Mouse (Mus musculus) erythroblast, embryonic 14.5 days (primary cell): ENCODE data around the gene D17H6S53E. TPM values are rescaled to one million over a fixed set of nuclear protein-coding genes. Genes with fewer than 3 reads are reported as not detected.

Experiments
- H3K27me3 ChIP-seq: 2 replicates; pipeline ENCODE4 v1.6.1; 2012; ENCODE audit warnings: inconsistent platforms; ENCODE audit not compliant: control insufficient read depth
- H3K36me3 ChIP-seq: 2 replicates; pipeline ENCODE4 v1.6.1; 2012; ENCODE audit warnings: mild to moderate bottlenecking, inconsistent platforms; ENCODE audit not compliant: control insufficient read depth
- H3K4me1 ChIP-seq: 2 replicates; pipeline ENCODE4 v1.6.1; 2012; ENCODE audit warnings: inconsistent platforms; ENCODE audit not compliant: control insufficient read depth
- H3K4me3 ChIP-seq: replicated peaks from 2 replicates; pipeline ENCODE3; 2012; ENCODE audit warnings: moderate library complexity, mild to moderate bottlenecking, inconsistent platforms
- H3K9me3 ChIP-seq: 2 replicates; pipeline ENCODE4 v1.6.1; 2012; ENCODE audit warnings: low read length, inconsistent platforms, mixed read lengths; ENCODE audit not compliant: control insufficient read depth
- GATA1 ChIP-seq: IDR thresholded peaks from 2 replicates; pipeline ENCODE4 v1.6.1; 2012; ENCODE audit warnings: low read length, inconsistent platforms, mixed read lengths
- TAL1 ChIP-seq: IDR thresholded peaks from 3 replicates; pipeline ENCODE4 v1.6.1; 2012; ENCODE audit warnings: low read length, inconsistent platforms, mixed read lengths
- polyA plus RNA-seq: library from polyadenylated mRNA; stranded (reverse); fragments of >175 nt; gene quantifications from 2 replicates; pipeline ENCODE4 v1.2.3, GENCODE M21; 2012

D17H6S53E gene
- polyA plus RNA-seq, 1 experiment = 0.48 TPM

GRCm38 (mm10) chr17:35168541-35169207 is 42.5 kb downstream of the D17H6S53E start:
- no peak for TF ChIP-seq GATA1
- no peak overlapping the region for H3K4me3 ChIP-seq
- H3K27me3 ChIP-seq = 0 out of 2 replicates have a peak, but pooled peaks cover 2% of the 10 kb centered on the region
- H3K36me3 ChIP-seq = no peaks in the 10 kb centered on the region
- peaks cover 25% of the 10 kb centered on the region for H3K4me1 ChIP-seq
- H3K9me3 ChIP-seq = no peaks in the 10 kb centered on the region

DNA sequence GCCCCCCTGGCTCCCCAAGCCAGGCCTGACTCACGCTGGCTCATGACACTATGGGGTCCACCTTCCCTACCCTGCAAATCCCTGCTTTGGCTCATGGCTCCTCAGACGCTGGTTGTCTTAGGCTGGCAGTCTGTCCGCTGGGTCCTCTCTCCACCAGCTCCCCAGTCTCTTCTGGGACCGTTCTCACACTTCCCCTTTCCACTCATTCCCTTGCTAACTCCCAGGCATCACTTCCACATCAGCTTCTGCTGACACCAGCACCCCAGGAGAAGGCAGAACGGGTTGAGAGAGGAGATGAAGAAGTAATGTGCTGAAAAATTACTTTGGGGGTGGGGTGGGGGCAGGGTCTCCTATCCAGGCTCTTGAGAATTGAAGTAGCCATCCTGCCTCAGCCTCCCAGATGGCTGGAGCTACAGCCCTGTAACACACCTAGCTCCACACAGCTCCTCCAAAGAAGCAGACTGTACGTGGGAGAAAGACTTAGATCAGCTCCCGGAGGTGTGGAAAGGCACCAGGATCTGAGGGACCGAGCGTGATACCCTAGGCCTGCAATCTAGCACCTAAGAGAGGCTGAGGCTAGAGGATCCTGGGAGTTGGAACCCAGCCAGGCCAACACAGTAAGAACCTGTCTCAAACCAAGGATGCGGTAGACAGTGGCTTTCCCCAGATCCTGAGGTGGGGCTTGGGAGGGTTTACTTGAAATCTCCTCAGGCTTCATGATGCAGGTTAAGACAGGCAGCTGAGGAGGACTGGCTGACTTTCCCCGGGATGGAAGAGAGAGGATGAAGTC is 46.5 kb downstream of the D17H6S53E start:
- TF ChIP-seq TAL1 (no peak), GATA1 (no peak)
- H3K9me3 ChIP-seq = no peaks in the 10 kb centered on the region
- H3K36me3 ChIP-seq = no peaks in the 10 kb centered on the region
- H3K27me3 ChIP-seq = 0 out of 2 replicates have a peak, but pooled peaks cover 2% of the 10 kb centered on the region
- H3K4me3 ChIP-seq = no peak overlapping the region
- peaks cover 2% of the 10 kb centered on the region for H3K4me1 ChIP-seq

- Histone ChIP-seq H3K27me3 (0 out of 2 replicates have a peak, but pooled peaks cover 2% of the 10 kb centered on the region), H3K9me3 (no peaks in the 10 kb centered on the region), H3K4me1 (peaks cover 2% of the 10 kb centered on the region), H3K4me3 (no peak overlapping the region), H3K36me3 (no peaks in the 10 kb centered on the region)
- TF ChIP-seq GATA1 = no peak
- TF ChIP-seq TAL1 = no peak
Measured at GRCm38 (mm10) chr17:35173329-35173728, 47.2 kb downstream of the D17H6S53E start.

DNA sequence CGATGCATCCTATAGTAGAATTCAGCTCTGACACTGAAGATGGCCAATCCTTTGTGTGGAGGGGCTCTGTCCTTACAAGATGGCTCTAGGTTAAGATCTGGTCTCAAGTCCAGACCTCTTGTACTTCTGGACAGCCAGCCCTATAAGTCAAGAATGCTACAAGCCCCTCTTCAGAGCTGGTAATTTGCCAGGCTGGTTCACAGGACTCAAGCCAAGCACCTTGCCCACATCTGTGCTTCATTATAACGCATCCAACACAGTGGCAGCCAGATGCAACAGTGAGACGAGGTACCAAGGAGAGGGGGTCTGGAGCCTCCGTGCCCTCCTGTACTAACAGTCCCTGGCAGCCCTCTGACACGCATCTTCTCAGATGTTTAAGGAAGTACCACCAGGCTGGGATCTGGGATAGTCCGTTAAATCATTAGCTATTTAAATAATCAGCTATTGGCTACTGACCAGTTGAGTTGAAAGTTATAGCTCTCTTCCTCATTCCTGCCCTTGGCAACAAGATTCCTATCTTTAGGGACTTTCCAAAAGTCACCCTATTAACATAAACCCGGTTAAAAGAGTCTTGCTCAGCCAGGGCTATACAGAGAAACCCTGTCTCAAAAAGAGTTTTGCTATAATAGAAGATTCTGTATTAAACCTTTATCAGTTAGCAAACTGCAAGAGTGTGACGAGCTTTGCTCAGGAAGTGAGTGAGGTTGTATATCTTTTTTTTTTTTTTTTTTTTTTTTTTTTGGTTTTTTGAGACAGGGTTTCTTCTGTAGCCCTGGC is 48.2 kb downstream of the D17H6S53E start:
- H3K4me1 ChIP-seq = no peaks in the 10 kb centered on the region; the same call in 1 of the 2 replicates
- TF ChIP-seq GATA1 (no peak), TAL1 (no peak)
- H3K36me3 ChIP-seq = no peaks in the 10 kb centered on the region
- H3K4me3 ChIP-seq = no peak overlapping the region
- no peaks in the 10 kb centered on the region for H3K9me3 ChIP-seq
- H3K27me3 ChIP-seq = 0 out of 2 replicates have a peak, but pooled peaks cover 2% of the 10 kb centered on the region

GRCm38 (mm10) chr17:35175382-35175781 is 49.2 kb downstream of the D17H6S53E start:
- Histone ChIP-seq H3K9me3 (no peaks in the 10 kb centered on the region), H3K36me3 (no peaks in the 10 kb centered on the region), H3K4me1 (no peaks in the 10 kb centered on the region; the same call in 1 of the 2 replicates)

GRCm38 (mm10) chr17:35175968-35176367 is 49.8 kb downstream of the D17H6S53E start, which contains the start of gene Aif1:
TSS of gene Aif1 (minus strand) at chr17:35176068.
- H3K4me3 ChIP-seq = no peak within 1 kb of the TSS
- no peaks in the 10 kb centered on the region for H3K9me3 ChIP-seq
- H3K27me3 ChIP-seq = 0 out of 2 replicates have a peak, but pooled peaks cover 2% of the 10 kb centered on the region
- TF ChIP-seq GATA1 (no peak), TAL1 (no peak)
- H3K4me1 ChIP-seq = no peaks in the 10 kb centered on the region; the same call in 1 of the 2 replicates
- H3K36me3 ChIP-seq = no peaks in the 10 kb centered on the region

More at GRCm38 (mm10) chr17:35175382-35175781, 49.2 kb downstream of the D17H6S53E start:
- H3K4me3 ChIP-seq = no peak overlapping the region
- H3K27me3 ChIP-seq = 0 out of 2 replicates have a peak, but pooled peaks cover 2% of the 10 kb centered on the region
- TF ChIP-seq GATA1 = no peak
- no peak for TF ChIP-seq TAL1

Other genes with a start within 250 kb of the D17H6S53E start
- gene Zbtb12, start 246.9 kb upstream of the D17H6S53E start, polyA plus RNA-seq = 0.24 and 0.25 TPM in 2 replicates
- gene Gm20547, start 244.3 kb upstream of the D17H6S53E start, polyA plus RNA-seq = not detected in 2 replicates
- gene C2, start 228.1 kb upstream of the D17H6S53E start, polyA plus RNA-seq = 0.13 and 0.17 TPM in 2 replicates
- gene Ehmt2, start 227.9 kb upstream of the D17H6S53E start, polyA plus RNA-seq = 6.2 and 6.4 TPM in 2 replicates
- not detected in 2 replicates for gene Slc44a4, start 211.9 kb upstream of the D17H6S53E start, polyA plus RNA-seq
- gene Neu1, start 195.1 kb upstream of the D17H6S53E start, polyA plus RNA-seq = 0.31 and 0.38 TPM in 2 replicates
- 408 and 454 TPM in 2 replicates for gene Hspa1b, start 167.1 kb upstream of the D17H6S53E start, polyA plus RNA-seq
- gene Gm20481, start 156.5 kb upstream of the D17H6S53E start, polyA plus RNA-seq = not detected in 2 replicates
- 195 and 214 TPM in 2 replicates for gene Hspa1a, start 154.2 kb upstream of the D17H6S53E start, polyA plus RNA-seq
- 0.04 TPM in 1 of 2 replicates, not detected in the other for gene Hspa1l, start 153.7 kb upstream of the D17H6S53E start, polyA plus RNA-seq
- 15.9 and 21.4 TPM in 2 replicates for gene Lsm2, start 144.5 kb upstream of the D17H6S53E start, polyA plus RNA-seq
- 41.7 and 44.9 TPM in 2 replicates for gene Vars, start 125.4 kb upstream of the D17H6S53E start, polyA plus RNA-seq
- 0.01 TPM in 2 replicates for gene Vwa7, start 109.8 kb upstream of the D17H6S53E start, polyA plus RNA-seq
- 0.87 and 0.97 TPM in 2 replicates for gene Sapcd1, start 98.4 kb upstream of the D17H6S53E start, polyA plus RNA-seq
- 0.90 and 1.3 TPM in 2 replicates for gene Msh5, start 79.6 kb upstream of the D17H6S53E start, polyA plus RNA-seq
- gene Clic1, start 76.4 kb upstream of the D17H6S53E start, polyA plus RNA-seq = 5.1 and 6.0 TPM in 2 replicates
- 0.78 and 0.92 TPM in 2 replicates for gene Ddah2, start 67.3 kb upstream of the D17H6S53E start, polyA plus RNA-seq
- not detected in 2 replicates for gene Ly6g6c, start 61.0 kb upstream of the D17H6S53E start, polyA plus RNA-seq
- gene Mpig6b, start 60.2 kb upstream of the D17H6S53E start, polyA plus RNA-seq = 0.05 TPM in 1 of 2 replicates, not detected in the other
- gene Ly6g6e, start 49.5 kb upstream of the D17H6S53E start, polyA plus RNA-seq = not detected in 2 replicates
- not detected in 2 replicates for gene Ly6g6d, start 48.3 kb upstream of the D17H6S53E start, polyA plus RNA-seq
- gene Ly6g6f, start 40.8 kb upstream of the D17H6S53E start, polyA plus RNA-seq = 0.07 and 0.08 TPM in 2 replicates
- gene Abhd16a, start 37.1 kb upstream of the D17H6S53E start, polyA plus RNA-seq = 10.1 and 10.3 TPM in 2 replicates
- gene Ly6g5c, start 18.1 kb upstream of the D17H6S53E start, polyA plus RNA-seq = not detected in 2 replicates
- gene Ly6g5b, start 10.9 kb upstream of the D17H6S53E start, polyA plus RNA-seq = 0.03 TPM in 1 of 2 replicates, not detected in the other
- gene Gpank1, start 4.9 kb upstream of the D17H6S53E start, polyA plus RNA-seq = 11.0 and 12.4 TPM in 2 replicates
- 10.2 and 11.2 TPM in 2 replicates for gene Csnk2b, start 4.3 kb upstream of the D17H6S53E start, polyA plus RNA-seq
- gene Apom, start 5.7 kb downstream of the D17H6S53E start, polyA plus RNA-seq = 0.10 and 0.20 TPM in 2 replicates
- 88.8 and 102 TPM in 2 replicates for gene Bag6, start 8.8 kb downstream of the D17H6S53E start, polyA plus RNA-seq
- gene Prrc2a, start 38.5 kb downstream of the D17H6S53E start, polyA plus RNA-seq = 70.4 and 133 TPM in 2 replicates
- 0.27 TPM in 1 of 2 replicates, not detected in the other for gene Aif1, start 49.7 kb downstream of the D17H6S53E start, polyA plus RNA-seq
- not detected in 2 replicates for gene Lst1, start 62.1 kb downstream of the D17H6S53E start, polyA plus RNA-seq
- 0.07 and 0.08 TPM in 2 replicates for gene Ltb, start 68.1 kb downstream of the D17H6S53E start, polyA plus RNA-seq
- 0.07 and 0.09 TPM in 2 replicates for gene Tnf, start 75.6 kb downstream of the D17H6S53E start, polyA plus RNA-seq
- gene Lta, start 79.0 kb downstream of the D17H6S53E start, polyA plus RNA-seq = 0.03 TPM in 1 of 2 replicates, not detected in the other
- gene Gm16181, start 94.5 kb downstream of the D17H6S53E start, polyA plus RNA-seq = not detected in 2 replicates
- gene Atp6v1g2, start 107.3 kb downstream of the D17H6S53E start, polyA plus RNA-seq = 0.04 and 0.37 TPM in 2 replicates
- 1.6 TPM in 2 replicates for gene Nfkbil1, start 109.4 kb downstream of the D17H6S53E start, polyA plus RNA-seq
- 18.8 and 20.8 TPM in 2 replicates for gene Ddx39b, start 115.4 kb downstream of the D17H6S53E start, polyA plus RNA-seq
- gene H2-D1, start 136.4 kb downstream of the D17H6S53E start, polyA plus RNA-seq = 2.4 and 2.7 TPM in 2 replicates
- not detected in 2 replicates for gene H2-Q1, start 194.0 kb downstream of the D17H6S53E start, polyA plus RNA-seq
- not detected in 2 replicates for gene H2-Q2, start 215.9 kb downstream of the D17H6S53E start, polyA plus RNA-seq